Mouse (Mus musculus) heart, embryonic 16.5 days (tissue): ENCODE data around the gene Aven. TPM values are rescaled to one million over a fixed set of nuclear protein-coding genes. Genes with fewer than 3 reads are reported as not detected.

ENCODE experiments used
- ATAC-seq: fragments of 200-750 bp; cut with Nextera tagmentation; replicated peaks from 2 replicates; pipeline ENCODE4 v1.8.0; 2017; ENCODE audit warnings: moderate number of reproducible peaks; ENCODE audit not compliant: insufficient read depth, low FRiP score; ENCODE audit errors: extremely low read depth
- H3K27ac ChIP-seq: fragments of 300-500 bp; sonication (generic); 2 replicates; pipeline ENCODE4 v1.5.1; 2014; ENCODE audit warnings: mild to moderate bottlenecking, low read length, control low read depth, moderate library complexity
- H3K27me3 ChIP-seq: fragments of 300-500 bp; sonication (generic); 2 replicates; pipeline ENCODE4 v1.6.1; 2014; ENCODE audit warnings: low read length, mixed read lengths; ENCODE audit not compliant: control insufficient read depth, insufficient read depth
- H3K36me3 ChIP-seq: fragments of 300-500 bp; sonication (generic); 2 replicates; pipeline ENCODE4 v1.6.1; 2014; ENCODE audit not compliant: control insufficient read depth, insufficient read depth
- H3K4me1 ChIP-seq: fragments of 300-500 bp; sonication (generic); 2 replicates; pipeline ENCODE4 v1.6.1; 2014; ENCODE audit warnings: low read length, mixed read lengths; ENCODE audit not compliant: control insufficient read depth, insufficient read depth
- H3K4me2 ChIP-seq: fragments of 300-500 bp; sonication (generic); 2 replicates; pipeline ENCODE4 v1.6.1; 2014; ENCODE audit warnings: low read depth, mild to moderate bottlenecking, control low read depth, low read length
- H3K4me3 ChIP-seq: fragments of 300-500 bp; sonication (generic); 2 replicates; pipeline ENCODE4 v1.5.1; 2014; ENCODE audit warnings: mild to moderate bottlenecking, control low read depth, low read length
- H3K9ac ChIP-seq: fragments of 300-500 bp; sonication (generic); 2 replicates; pipeline ENCODE4 v1.6.1; 2014; ENCODE audit warnings: low read length, control low read depth
- H3K9me3 ChIP-seq: fragments of 300-500 bp; sonication (generic); replicated peaks from 2 replicates; pipeline ENCODE4 v1.6.1; 2016; ENCODE audit warnings: low read length; ENCODE audit not compliant: control insufficient read depth
- WGBS: fragments of 180-500 bp; shearing (Covaris S2); extraction: QIAGEN DNeasy Blood & Tissue Kit; methylation state at CpG from one replicate; pipeline ENCODE4 v1.1.7; 2014; 5-methylcytosine and 5-hydroxymethylcytosine counted together
- polyA plus RNA-seq: library from polyadenylated mRNA; unstranded; fragments of >200 nt; fragmentation: Nextera tagmentation; extraction: Ambion mirVana; gene quantifications from 2 replicates; pipeline ENCODE4 v1.2.1, GENCODE M21; 2015

The Aven gene
- polyA plus RNA-seq, 1 experiment from 2014 or later = 4.0 TPM

- H3K4me2 ChIP-seq = no peak overlapping the region
Observed at GRCm38 (mm10) chr2:112526933-112527332, 34.2 kb downstream of the Aven start.

GRCm38 (mm10) chr2:112532812-112533496, 40.2 kb downstream of the Aven start:
- H3K4me1 ChIP-seq = peaks cover 10% of the 10 kb centered on the region
- no peak overlapping the region for H3K27ac ChIP-seq
- no peak for ATAC-seq
- no peaks in the 10 kb centered on the region for H3K27me3 ChIP-seq
- H3K36me3 ChIP-seq = no peaks in the 10 kb centered on the region
- no peak overlapping the region for H3K9ac ChIP-seq
- 62% methylated on average over 10 of the region's 10 CpGs for WGBS
- no peak overlapping the region for H3K4me3 ChIP-seq
- H3K4me2 ChIP-seq = no peak overlapping the region
- no peaks in the 10 kb centered on the region for H3K9me3 ChIP-seq

More at GRCm38 (mm10) chr2:112526933-112527332, 34.2 kb downstream of the Aven start:
- Histone ChIP-seq H3K27ac (no peak overlapping the region), H3K4me3 (no peak overlapping the region), H3K9me3 (no peaks in the 10 kb centered on the region), H3K9ac (no peak overlapping the region), H3K36me3 (no peaks in the 10 kb centered on the region), H3K4me1 (no peaks in the 10 kb centered on the region), H3K27me3 (no peaks in the 10 kb centered on the region)
- no peak for ATAC-seq
- WGBS = 85% methylated on average over 3 of the region's 3 CpGs

DNA sequence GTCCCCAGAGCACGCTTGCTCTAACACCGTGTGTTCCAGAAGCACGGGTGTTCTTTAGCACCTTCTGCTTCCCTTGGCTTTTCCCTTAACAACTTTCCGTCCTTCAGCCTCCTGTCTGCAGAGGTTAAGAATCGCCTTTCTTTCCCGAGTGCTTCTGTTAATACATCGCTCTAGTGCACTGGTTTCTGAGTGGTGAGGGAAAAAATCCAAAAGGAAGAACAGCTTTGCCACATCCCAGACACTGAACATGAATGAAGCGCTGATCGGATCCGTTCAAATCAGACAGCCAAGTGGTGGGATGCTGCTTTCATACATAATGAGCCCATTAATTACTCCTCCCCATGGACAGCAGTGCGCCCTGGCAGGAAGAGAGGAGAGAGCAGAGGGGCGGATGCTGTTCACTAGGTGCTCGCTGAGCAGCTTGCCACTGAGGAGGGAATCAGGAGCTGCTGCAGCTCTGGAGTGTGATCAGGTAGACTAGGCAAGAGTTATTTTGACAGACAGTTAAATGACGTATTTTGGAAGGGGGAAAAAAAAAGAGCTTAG, 42.0 kb downstream of the Aven start:
- peaks cover 10% of the 10 kb centered on the region for H3K4me1 ChIP-seq
- H3K36me3 ChIP-seq = no peaks in the 10 kb centered on the region
- no peak overlapping the region for H3K4me3 ChIP-seq
- no peak for ATAC-seq
- no peaks in the 10 kb centered on the region for H3K9me3 ChIP-seq
- no peaks in the 10 kb centered on the region for H3K27me3 ChIP-seq
- no peak overlapping the region for H3K27ac ChIP-seq
- no peak overlapping the region for H3K4me2 ChIP-seq
- 59% methylated on average over 14 of the region's 14 CpGs for WGBS
- H3K9ac ChIP-seq = no peak overlapping the region

DNA sequence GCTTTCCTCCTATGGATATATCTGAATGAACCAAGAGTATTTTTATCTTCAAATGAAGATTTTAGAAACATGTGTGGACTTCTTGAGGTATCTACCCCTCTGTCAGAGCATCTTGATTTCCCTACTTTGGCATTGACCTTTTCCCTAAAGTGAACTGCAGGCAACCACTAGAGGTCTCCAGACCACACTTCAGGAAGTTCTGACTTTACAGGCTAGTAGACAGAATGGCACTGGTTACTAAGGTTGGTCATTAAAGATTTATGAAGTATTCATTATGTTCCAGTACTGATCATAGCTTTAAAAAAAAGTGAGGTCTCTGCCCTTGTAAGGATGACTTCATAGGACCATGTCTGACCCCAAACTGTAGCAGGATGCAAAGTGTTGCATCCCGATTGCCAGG, 46.0 kb downstream of the Aven start:
- peaks cover 10% of the 10 kb centered on the region for H3K4me1 ChIP-seq
- no peak for ATAC-seq
- no peaks in the 10 kb centered on the region for H3K27me3 ChIP-seq
- H3K9ac ChIP-seq = no peak overlapping the region
- H3K36me3 ChIP-seq = no peaks in the 10 kb centered on the region
- no peak overlapping the region for H3K4me3 ChIP-seq
- no peak overlapping the region for H3K4me2 ChIP-seq
- WGBS = 89% methylated on average over 1 of the region's 1 CpGs
- no peak overlapping the region for H3K27ac ChIP-seq
- no peaks in the 10 kb centered on the region for H3K9me3 ChIP-seq

GRCm38 (mm10) chr2:112541695-112542285, 49.0 kb downstream of the Aven start:
- Histone ChIP-seq H3K9ac (no peak overlapping the region), H3K4me3 (no peak overlapping the region), H3K36me3 (no peaks in the 10 kb centered on the region), H3K27me3 (no peaks in the 10 kb centered on the region), H3K4me2 (no peak overlapping the region), H3K4me1 (peaks cover 6% of the 10 kb centered on the region), H3K27ac (no peak overlapping the region), H3K9me3 (no peaks in the 10 kb centered on the region)
- WGBS = 87% methylated on average over 5 of the region's 5 CpGs
- ATAC-seq = no peak

- Histone ChIP-seq H3K9me3 (no peaks in the 10 kb centered on the region; the same call in 1 of the 2 replicates), H3K4me1 (no peaks in the 10 kb centered on the region), H3K4me3 (no peak overlapping the region), H3K27ac (no peak overlapping the region), H3K4me2 (no peak overlapping the region), H3K36me3 (no peaks in the 10 kb centered on the region), H3K9ac (no peak overlapping the region), H3K27me3 (no peaks in the 10 kb centered on the region)
- no peak for ATAC-seq
- WGBS = 91% methylated on average over 10 of the region's 10 CpGs
Observed at GRCm38 (mm10) chr2:112556527-112556926, 63.8 kb downstream of the Aven start.

DNA sequence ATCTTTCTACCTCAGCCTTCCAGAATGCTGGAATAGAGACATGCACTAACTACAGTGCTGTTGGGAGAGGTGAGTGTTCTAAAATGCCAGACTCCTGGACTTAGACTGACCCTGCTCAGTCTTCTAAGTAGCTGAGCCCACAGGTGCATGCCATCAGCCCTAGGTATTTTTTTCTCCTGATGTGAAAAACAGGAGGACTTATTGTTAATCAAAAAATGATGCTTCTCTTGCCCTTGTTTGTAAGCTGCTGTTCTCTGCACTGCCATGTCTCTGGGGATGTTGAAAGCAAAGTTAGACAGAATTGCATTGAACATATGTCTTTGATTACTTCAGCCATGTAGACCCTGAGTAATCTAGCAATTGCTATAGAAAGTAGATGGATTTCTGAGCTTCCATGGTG, 64.7 kb downstream of the Aven start:
- ATAC-seq = no peak

GRCm38 (mm10) chr2:112561549-112561948, 68.8 kb downstream of the Aven start:
- WGBS = 83% methylated on average over 7 of the region's 7 CpGs
- Histone ChIP-seq H3K27ac (no peak overlapping the region), H3K4me1 (no peaks in the 10 kb centered on the region), H3K36me3 (no peaks in the 10 kb centered on the region), H3K27me3 (no peaks in the 10 kb centered on the region), H3K9ac (no peak overlapping the region), H3K9me3 (no peaks in the 10 kb centered on the region; the same call in 1 of the 2 replicates), H3K4me3 (no peak overlapping the region), H3K4me2 (no peak overlapping the region)
- no peak for ATAC-seq

More for the DNA sequence above, 64.7 kb downstream of the Aven start:
- H3K9me3 ChIP-seq = no peaks in the 10 kb centered on the region; the same call in 1 of the 2 replicates
- H3K27ac ChIP-seq = no peak overlapping the region
- no peaks in the 10 kb centered on the region for H3K27me3 ChIP-seq
- no peaks in the 10 kb centered on the region for H3K36me3 ChIP-seq
- no peak overlapping the region for H3K4me2 ChIP-seq
- no peak overlapping the region for H3K9ac ChIP-seq
- H3K4me1 ChIP-seq = no peaks in the 10 kb centered on the region
- no peak overlapping the region for H3K4me3 ChIP-seq

- no peak overlapping the region for H3K4me2 ChIP-seq
- H3K4me3 ChIP-seq = no peak overlapping the region
- no peak overlapping the region for H3K27ac ChIP-seq
- H3K9me3 ChIP-seq = no peaks in the 10 kb centered on the region; the same call in 1 of the 2 replicates
- ATAC-seq = no peak
- WGBS = 100% methylated on average over 1 of the region's 1 CpGs
- H3K36me3 ChIP-seq = no peaks in the 10 kb centered on the region
- no peak overlapping the region for H3K9ac ChIP-seq
- H3K27me3 ChIP-seq = no peaks in the 10 kb centered on the region
- H3K4me1 ChIP-seq = no peaks in the 10 kb centered on the region
Observed at GRCm38 (mm10) chr2:112565060-112565459, 72.3 kb downstream of the Aven start.
